Mouse (Mus musculus) lung, embryonic 14.5 days (tissue): ENCODE measurements around the gene Nid1. TPM values are rescaled to one million over a fixed set of nuclear protein-coding genes. Genes with fewer than 3 reads are reported as not detected.

ENCODE experiments used
- ATAC-seq: fragments of 200-750 bp; cut with Nextera tagmentation; 2 replicates; pipeline ENCODE4 v1.8.0; 2017; ENCODE audit warnings: mild to moderate bottlenecking, moderate TSS enrichment, moderate library complexity; ENCODE audit not compliant: insufficient read depth
- DNase-seq: peaks from one replicate; pipeline ENCODE4 v3.0.0-alpha.2; 2015
- H3K27ac ChIP-seq: fragments of 300-500 bp; sonication (generic); 2 replicates; pipeline ENCODE4 v1.5.1; 2014; ENCODE audit warnings: low read depth, mild to moderate bottlenecking, moderate library complexity
- H3K27me3 ChIP-seq: fragments of 300-500 bp; sonication (generic); 2 replicates; pipeline ENCODE4 v1.6.1; 2014; ENCODE audit warnings: low read length, control low read depth; ENCODE audit not compliant: insufficient read depth
- H3K36me3 ChIP-seq: fragments of 300-500 bp; sonication (generic); 2 replicates; pipeline ENCODE4 v1.6.1; 2014; ENCODE audit warnings: control low read depth; ENCODE audit not compliant: insufficient read depth
- H3K4me1 ChIP-seq: fragments of 300-500 bp; sonication (generic); 2 replicates; pipeline ENCODE4 v1.6.1; 2014; ENCODE audit warnings: antibody characterized with exemption, control low read depth; ENCODE audit not compliant: insufficient read depth
- H3K4me2 ChIP-seq: fragments of 300-500 bp; sonication (generic); 2 replicates; pipeline ENCODE4 v1.6.1; 2014; ENCODE audit warnings: mild to moderate bottlenecking
- H3K4me3 ChIP-seq: fragments of 300-500 bp; sonication (generic); 2 replicates; pipeline ENCODE4 v1.5.1; 2014; ENCODE audit warnings: low read depth, low read length
- H3K9ac ChIP-seq: fragments of 300-500 bp; sonication (generic); 2 replicates; pipeline ENCODE4 v1.6.1; 2014
- H3K9me3 ChIP-seq: fragments of 300-500 bp; sonication (generic); 2 replicates; pipeline ENCODE4 v1.6.1; 2016; ENCODE audit warnings: low read depth, low read length, control low read depth
- CTCF ChIP-seq: IDR thresholded peaks from 2 replicates; pipeline ENCODE4 v1.5.1; 2016; ENCODE audit warnings: antibody characterized with exemption, low read depth
- WGBS: fragments of 180-500 bp; shearing (Covaris S2); extraction: QIAGEN DNeasy Blood & Tissue Kit; methylation state at CpG from one replicate; pipeline ENCODE4 v1.1.7; 2014; 5-methylcytosine and 5-hydroxymethylcytosine counted together
- polyA plus RNA-seq: library from polyadenylated mRNA; unstranded; fragments of >200 nt; fragmentation: Nextera tagmentation; extraction: Ambion mirVana; gene quantifications from 2 replicates; pipeline ENCODE4 v1.2.1, GENCODE M21; 2014

The Nid1 gene
- polyA plus RNA-seq, 1 experiment from 2014 or later = 160 TPM

DNA sequence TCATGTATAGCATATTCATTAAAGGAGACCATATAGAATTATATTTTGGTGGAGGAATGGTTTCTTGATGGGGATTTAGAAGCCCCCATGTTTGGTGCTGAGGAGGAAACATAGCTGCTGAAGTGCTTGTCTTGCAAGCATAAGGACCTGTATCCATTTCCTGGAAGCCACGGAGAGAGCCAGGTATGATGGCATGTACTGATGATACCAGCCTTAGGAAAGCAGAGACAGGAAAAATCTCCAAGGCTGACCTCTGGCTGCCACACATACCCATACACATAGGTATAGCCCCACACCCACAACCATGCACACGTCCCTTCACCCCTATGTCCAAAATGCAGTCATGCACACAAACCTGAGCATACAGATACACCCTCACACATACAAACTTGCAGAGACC, 39.2 kb downstream of the Nid1 start:
- Histone ChIP-seq H3K27ac (no peak overlapping the region), H3K4me3 (no peak overlapping the region), H3K9me3 (no peaks in the 10 kb centered on the region), H3K27me3 (no peaks in the 10 kb centered on the region), H3K36me3 (peaks cover 41% of the 10 kb centered on the region), H3K4me2 (no peak overlapping the region), H3K4me1 (no peaks in the 10 kb centered on the region), H3K9ac (no peak overlapping the region)
- WGBS = 91% methylated on average over 2 of the region's 2 CpGs
- TF ChIP-seq CTCF = no peak
- ATAC-seq (no peak), DNase-seq (no peak)

DNA sequence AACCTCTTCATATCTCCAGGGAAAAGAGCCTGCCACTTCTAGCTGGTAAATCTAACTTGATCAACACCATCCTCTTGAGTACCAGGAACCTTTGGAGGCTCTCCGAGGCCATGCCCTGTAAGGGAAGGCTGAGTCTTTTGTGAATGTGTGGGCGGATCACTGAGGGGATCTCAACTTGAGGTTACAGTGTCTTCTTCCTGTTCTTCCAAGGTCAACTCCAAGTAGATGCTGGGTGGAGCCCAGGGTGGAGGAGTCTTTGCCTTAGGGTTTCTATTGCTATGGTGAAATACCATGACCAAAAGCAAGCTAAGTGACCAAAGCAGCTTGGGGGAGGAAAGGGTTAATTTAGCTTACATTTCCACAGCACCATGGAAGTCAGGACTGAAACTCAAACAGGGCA, 39.7 kb downstream of the Nid1 start:
- no peak overlapping the region for H3K4me3 ChIP-seq
- H3K27me3 ChIP-seq = no peaks in the 10 kb centered on the region
- H3K9ac ChIP-seq = no peak overlapping the region
- WGBS = 89% methylated on average over 2 of the region's 2 CpGs
- H3K4me1 ChIP-seq = no peaks in the 10 kb centered on the region
- H3K36me3 ChIP-seq = peaks cover 45% of the 10 kb centered on the region
- H3K9me3 ChIP-seq = no peaks in the 10 kb centered on the region
- DNase-seq (no peak), ATAC-seq (no peak)
- no peak overlapping the region for H3K4me2 ChIP-seq
- TF ChIP-seq CTCF = no peak
- H3K27ac ChIP-seq = no peak overlapping the region

DNA sequence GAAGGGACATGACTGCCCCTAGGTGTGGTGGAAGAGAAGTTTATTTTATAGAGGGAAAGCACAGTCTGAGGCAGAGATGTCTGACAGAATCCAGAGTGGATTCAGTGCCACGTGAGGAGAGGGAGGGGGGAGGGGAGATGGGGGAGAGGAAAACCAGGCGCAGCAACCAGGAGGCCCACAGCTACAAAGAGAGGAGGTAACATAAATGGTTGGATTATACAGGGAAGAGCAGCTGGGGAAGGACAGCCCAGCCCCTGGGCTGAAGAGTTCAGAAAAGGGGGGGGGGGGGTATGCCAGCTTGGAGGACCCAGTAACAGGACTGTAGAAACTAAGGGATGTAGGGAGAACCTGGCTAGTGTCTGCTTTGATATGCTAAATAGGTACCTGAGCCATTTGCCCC, 42.6 kb downstream of the Nid1 start:
- Histone ChIP-seq H3K9me3 (no peaks in the 10 kb centered on the region), H3K4me1 (no peaks in the 10 kb centered on the region), H3K27me3 (no peaks in the 10 kb centered on the region), H3K36me3 (peaks cover 57% of the 10 kb centered on the region), H3K9ac (no peak overlapping the region), H3K4me2 (no peak overlapping the region), H3K4me3 (no peak overlapping the region), H3K27ac (no peak overlapping the region)
- DNase-seq (no peak), ATAC-seq (no peak)
- WGBS = 15% methylated on average over 2 of the region's 2 CpGs
- no peak for TF ChIP-seq CTCF

- Histone ChIP-seq H3K27me3 (no peaks in the 10 kb centered on the region), H3K9ac (no peak overlapping the region), H3K4me2 (no peak overlapping the region), H3K36me3 (peaks cover 57% of the 10 kb centered on the region), H3K9me3 (no peaks in the 10 kb centered on the region), H3K27ac (no peak overlapping the region), H3K4me3 (no peak overlapping the region), H3K4me1 (no peaks in the 10 kb centered on the region)
- DNase-seq = peak; percentile 76
- TF ChIP-seq CTCF = no peak
- WGBS = 42% methylated on average over 5 of the region's 5 CpGs
- ATAC-seq = peak; percentile 88
These were observed 43.7 kb downstream of the Nid1 start for GRCm38 (mm10) chr13:13481033-13481432.

DNA sequence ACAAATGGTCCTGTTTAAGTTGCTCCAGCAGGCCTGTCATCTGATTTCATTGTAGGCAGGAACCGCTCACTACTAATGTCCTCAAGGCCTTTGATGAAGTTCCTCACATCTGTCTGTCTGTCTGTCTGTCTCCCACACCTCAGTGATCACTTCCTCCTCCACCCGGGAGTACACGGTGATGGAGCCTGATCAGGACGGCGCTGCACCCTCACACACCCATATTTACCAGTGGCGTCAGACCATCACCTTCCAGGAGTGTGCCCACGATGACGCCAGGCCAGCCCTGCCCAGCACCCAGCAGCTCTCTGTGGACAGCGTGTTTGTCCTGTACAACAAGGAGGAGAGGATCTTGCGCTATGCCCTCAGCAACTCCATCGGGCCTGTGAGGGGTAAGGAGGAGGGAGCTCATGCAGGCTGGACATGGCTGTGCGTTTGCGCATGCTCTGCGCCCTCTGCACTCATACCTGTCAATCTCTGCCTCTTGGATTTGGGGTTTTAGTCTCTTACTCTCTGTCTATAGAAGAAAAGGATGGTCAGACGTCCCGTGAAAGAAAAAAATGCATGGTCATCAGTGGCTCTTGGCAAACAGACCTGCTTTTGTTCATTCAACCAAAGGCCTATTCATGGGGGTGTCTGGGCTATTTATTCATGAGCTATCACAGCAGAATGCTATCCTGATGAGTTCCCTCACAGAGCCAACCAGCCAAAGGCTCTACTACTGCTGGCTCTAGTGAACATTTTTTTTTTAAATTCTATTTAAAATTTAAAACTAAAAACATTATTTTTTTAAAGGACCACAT, 44.7 kb downstream of the Nid1 start:
- Histone ChIP-seq H3K27ac (no peak overlapping the region), H3K27me3 (no peaks in the 10 kb centered on the region), H3K9me3 (no peaks in the 10 kb centered on the region), H3K4me3 (no peak overlapping the region), H3K36me3 (peaks cover 57% of the 10 kb centered on the region), H3K9ac (no peak overlapping the region), H3K4me2 (no peak overlapping the region), H3K4me1 (no peaks in the 10 kb centered on the region)
- no peak for ATAC-seq
- no peak for TF ChIP-seq CTCF
- 81% methylated on average over 16 of the region's 16 CpGs for WGBS
- no peak for DNase-seq

- Histone ChIP-seq H3K9me3 (no peaks in the 10 kb centered on the region), H3K27me3 (no peaks in the 10 kb centered on the region), H3K4me1 (no peaks in the 10 kb centered on the region), H3K4me3 (no peak overlapping the region), H3K36me3 (peaks cover 64% of the 10 kb centered on the region), H3K27ac (no peak overlapping the region), H3K4me2 (no peak overlapping the region), H3K9ac (no peak overlapping the region)
- DNase-seq = no peak
- WGBS = 54% methylated on average over 7 of the region's 7 CpGs
- no peak for ATAC-seq
- no peak for TF ChIP-seq CTCF
These were observed 47.0 kb downstream of the Nid1 start for GRCm38 (mm10) chr13:13484351-13484751.

- TF ChIP-seq CTCF = no peak
- Histone ChIP-seq H3K9me3 (no peaks in the 10 kb centered on the region), H3K27ac (no peak overlapping the region), H3K4me1 (no peaks in the 10 kb centered on the region), H3K4me2 (no peak overlapping the region), H3K36me3 (peaks cover 66% of the 10 kb centered on the region), H3K4me3 (no peak overlapping the region), H3K9ac (no peak overlapping the region), H3K27me3 (no peaks in the 10 kb centered on the region)
- DNase-seq = no peak
- 73% methylated on average over 2 of the region's 2 CpGs for WGBS
- no peak for ATAC-seq
These were observed 47.5 kb downstream of the Nid1 start for GRCm38 (mm10) chr13:13484883-13485282.
